Mouse (Mus musculus) adipocyte (in vitro differentiated cells): ENCODE data around the gene Tbc1d16.

Source experiments
- DNase-seq: peaks from one replicate; pipeline ENCODE4 v3.0.0-alpha.2; 2016; ENCODE audit warnings: low spot score

Tbc1d16 gene

DNA sequence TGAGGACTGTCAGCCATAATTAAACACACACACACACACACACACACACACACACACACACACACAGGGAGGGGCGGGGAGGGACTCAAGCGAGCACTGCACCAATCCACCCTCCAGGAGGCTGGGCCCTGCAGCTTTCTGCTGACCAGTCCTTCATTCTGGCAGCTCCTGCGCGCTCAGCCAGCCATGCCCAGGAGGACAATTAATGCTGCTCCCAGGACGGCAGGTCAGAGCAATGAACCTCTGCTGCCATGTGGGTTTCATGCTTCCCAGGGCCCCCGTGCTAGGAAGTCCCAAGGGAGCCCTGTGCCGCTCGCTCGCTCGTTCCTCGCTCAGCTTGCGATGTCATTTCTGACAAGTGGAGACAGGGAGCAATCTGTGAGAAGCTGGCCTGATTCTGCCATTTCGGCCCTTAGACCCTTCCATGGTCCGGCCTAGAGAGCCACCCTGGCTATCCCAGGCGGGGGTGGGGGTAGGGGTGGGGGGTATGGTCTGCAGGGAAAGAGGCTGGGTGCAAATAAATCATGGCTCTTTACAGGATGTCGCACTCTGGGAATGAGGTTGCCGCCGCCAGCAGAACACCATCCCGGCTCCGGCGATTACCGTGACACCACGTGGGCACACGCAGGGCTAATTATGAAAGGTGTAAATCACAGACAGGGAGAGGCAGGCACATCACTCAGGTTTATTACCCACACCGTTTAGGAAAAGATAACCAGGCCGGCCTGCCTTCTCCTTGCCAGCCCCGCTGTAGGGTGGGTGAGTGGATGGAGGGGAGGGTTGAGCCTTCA, 51.7 kb downstream of the Tbc1d16 start:
- no peak for DNase-seq

DNA sequence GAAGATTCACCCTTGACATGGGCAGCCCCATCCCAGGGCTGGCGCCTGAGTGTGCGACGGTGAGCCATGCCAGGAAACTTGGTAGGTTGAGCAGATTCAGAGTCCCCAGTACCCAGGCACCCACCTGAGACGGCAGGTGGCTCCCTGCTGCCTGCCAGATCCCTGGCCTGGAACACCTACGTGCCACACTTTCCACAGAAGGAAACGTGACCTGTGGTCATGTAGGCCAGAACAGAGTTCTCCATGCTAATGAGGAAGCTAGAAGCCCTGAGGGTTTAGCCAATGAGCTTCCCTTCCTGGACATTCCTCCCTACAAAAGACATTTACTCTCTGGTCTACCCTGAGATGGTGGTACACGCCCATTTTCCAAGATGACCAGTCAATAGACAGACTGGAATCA, 56.7 kb downstream of the Tbc1d16 start:
- no peak for DNase-seq

DNA sequence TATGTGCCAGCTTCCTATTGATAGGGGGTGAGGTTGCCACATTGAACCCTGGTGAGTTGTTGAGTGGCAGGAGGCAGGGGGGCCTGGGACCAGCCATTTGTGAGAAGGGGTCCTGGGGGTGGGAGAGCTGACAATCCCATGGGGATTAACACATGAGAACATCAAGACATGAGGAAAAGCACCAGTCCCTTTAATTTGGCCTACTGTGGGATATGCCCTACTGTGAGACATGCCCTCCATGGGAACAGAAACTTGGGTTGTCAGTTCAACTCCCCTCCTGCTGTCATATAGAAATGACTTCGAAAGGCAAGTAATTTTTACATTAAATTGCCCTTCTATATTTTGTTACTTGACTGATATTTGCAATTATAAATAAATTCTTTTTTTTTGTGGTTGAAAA, 59.4 kb downstream of the Tbc1d16 start:
- DNase-seq = no peak

DNA sequence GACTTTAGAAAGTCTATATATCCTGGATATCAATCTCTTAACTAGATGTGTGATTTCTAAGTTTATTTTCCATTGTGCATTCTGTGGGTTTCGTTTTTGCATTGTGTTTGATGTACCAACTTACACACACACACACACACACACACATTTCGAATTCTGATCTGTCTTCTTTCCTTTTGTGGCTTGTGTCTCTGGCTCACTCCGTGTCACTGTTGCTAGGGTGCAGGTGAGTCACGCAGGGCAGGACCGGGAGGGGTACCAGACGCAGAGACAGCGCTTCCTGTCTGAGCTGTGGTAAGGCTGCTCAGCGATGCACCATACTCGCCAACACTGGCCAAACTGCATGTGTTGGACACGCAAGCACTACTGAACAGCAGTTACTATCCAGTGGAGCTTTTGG, 62.3 kb downstream of the Tbc1d16 start:
- DNase-seq = no peak

DNA sequence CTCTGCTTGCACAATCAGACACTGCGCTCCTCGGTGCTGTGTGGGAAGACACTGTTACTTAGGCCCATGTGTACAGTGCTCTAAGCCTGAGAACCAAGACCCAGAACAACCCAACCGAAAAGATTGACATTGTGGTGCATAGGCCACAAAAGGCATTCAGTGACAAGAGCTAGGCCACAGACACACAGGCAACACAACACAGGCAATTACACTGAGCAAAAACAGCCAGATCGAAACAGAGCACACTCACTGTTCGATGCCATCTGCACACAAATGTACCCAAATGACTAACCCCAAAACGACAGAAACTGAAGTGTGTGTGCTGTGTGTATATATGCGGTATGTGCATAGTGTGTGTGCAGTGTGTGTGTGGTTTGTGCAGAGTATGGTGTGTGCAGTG, 63.9 kb downstream of the Tbc1d16 start:
- no peak for DNase-seq

DNA sequence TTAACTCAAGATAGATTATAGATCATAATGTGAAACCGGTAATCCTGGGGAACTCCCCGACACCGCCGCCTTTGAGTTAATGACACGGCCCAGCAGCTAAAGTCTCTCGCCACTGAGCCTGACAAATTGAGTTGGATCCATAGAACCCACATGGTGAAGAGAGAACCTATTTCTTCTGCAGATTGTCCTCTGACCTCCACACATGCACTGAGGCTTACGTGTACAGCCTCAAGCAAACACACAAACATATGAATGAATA, 64.6 kb downstream of the Tbc1d16 start:
- no peak for DNase-seq

DNA sequence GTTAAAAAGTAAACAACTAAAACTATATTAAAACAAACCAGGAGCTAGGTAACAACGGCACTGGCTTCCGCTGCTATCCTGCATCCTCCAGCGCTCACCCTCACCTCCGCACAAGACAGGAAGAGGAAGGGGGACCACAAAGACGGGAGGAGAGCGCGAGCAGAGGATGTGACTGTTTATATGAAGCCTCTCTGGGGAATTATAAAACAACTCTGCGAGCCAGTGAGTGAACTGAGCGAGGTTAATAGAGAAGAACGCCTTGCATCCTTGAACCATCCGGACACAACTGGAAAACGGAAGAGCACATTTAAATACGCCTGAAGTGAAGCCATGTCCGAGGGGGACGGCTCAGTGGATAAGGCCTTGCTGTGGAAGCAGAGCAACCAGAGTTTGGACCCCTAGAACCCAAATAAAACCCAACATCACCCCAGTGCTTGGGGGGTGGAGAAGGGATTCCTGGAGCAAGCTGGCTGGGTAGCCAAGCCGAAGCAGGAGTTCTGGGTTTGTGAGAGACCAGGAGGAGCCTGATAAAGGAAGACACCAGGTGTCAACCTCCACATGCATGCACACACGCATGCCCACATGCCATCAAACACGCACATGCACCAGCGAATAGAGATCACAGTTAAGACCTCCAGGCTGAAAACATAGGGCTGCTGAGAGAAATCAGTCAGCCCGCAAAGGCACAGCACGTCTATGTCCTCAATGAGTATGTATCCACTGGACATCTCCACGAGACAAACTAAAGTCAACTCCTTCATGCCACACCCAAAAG, 65.2 kb downstream of the Tbc1d16 start:
- DNase-seq = no peak

DNA sequence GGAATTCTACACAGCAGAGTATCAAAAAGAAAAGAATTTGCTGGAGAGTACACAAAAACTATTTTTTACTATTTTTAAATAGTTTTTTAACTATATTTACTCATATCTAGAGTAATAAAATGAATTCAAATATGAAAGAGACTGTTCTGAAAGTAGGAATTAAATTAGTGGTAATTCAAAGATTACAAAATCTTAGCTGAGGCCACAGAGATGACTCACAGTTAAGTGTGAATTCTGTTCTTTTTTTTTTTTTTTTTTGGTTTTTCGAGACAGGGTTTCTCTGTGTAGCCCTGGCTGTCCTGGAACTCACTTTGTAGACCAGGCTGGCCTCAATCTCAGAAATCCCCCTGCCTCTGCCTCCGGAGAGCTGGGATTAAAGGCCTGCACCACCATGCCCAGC, 66.6 kb downstream of the Tbc1d16 start:
- no peak for DNase-seq

DNA sequence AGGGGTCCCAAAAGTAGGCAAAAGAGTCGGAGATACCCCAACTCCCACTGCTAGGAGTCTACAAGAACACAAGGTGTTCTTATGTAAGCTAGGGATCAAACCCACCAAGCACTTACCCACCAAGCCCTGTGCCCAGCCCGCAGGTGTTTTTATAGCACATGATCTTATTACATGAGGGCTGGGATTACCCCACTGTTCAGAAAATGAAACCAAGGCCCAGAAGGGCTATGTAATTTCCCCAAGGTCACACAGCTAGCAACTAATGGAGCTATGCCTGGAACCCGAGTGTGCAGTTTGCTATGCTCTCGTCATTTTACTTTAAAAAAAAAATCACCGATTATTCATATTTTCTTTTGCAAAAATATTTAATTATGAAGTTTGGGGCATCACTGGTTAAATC, 68.2 kb downstream of the Tbc1d16 start:
- no peak for DNase-seq

DNA sequence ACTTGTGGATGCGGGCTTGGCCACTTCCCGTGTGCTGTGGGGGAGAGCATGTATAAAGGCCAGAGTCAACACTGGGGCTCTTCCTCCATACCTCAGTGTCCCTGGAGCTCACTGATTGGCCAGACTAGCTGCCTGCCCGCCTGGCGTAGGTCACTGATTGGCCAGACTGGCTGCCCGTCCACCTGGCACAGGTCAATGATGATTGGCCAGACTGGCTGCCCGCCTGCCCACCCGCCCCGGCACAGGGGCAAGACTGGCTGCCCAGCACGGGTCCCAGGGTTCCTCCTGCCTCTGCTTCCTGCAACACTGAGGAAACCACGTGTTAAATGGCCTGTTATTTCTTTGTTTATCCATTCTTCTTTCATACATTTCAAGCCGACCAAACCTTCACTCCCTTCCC, 68.8 kb downstream of the Tbc1d16 start:
- DNase-seq = no peak

DNA sequence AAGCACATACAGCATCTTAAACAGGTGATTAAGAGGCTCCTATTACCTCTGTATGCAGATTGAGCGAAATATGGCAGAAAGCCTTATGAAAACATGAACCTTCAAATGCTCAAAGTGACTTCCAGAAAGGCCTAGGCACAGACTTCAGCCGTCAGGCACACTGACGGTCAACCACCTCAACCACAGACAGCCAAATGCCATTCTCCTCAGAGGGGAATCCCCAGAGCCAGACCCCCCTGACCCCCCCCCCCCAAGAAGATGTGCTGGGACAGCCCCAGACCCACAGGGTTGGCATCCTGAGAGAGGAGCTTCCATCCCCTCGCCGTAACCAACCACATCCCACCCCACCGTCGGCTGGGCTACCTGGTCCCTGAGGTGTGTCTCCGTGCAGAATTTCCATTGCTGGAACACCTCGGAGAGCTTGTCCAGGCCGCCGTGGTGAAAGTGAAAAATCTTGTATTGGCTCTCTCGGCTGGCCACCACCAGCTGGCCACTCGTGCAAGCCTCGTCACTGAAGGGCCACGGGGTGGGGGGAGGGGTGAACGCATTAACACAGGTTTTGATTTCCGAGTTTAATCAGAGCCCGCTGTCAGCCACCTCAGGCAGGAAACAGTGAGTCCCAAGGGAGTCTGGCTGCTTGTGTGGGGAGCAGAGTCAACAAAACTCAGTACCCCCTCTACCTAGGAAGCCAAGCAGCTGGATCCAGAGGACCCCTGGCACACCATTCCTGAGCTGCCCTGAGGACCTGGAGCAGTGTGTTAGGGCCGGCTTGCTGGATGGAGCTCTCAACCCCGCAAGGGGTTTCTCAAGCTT, 70.7 kb downstream of the Tbc1d16 start:
- no peak for DNase-seq

DNA sequence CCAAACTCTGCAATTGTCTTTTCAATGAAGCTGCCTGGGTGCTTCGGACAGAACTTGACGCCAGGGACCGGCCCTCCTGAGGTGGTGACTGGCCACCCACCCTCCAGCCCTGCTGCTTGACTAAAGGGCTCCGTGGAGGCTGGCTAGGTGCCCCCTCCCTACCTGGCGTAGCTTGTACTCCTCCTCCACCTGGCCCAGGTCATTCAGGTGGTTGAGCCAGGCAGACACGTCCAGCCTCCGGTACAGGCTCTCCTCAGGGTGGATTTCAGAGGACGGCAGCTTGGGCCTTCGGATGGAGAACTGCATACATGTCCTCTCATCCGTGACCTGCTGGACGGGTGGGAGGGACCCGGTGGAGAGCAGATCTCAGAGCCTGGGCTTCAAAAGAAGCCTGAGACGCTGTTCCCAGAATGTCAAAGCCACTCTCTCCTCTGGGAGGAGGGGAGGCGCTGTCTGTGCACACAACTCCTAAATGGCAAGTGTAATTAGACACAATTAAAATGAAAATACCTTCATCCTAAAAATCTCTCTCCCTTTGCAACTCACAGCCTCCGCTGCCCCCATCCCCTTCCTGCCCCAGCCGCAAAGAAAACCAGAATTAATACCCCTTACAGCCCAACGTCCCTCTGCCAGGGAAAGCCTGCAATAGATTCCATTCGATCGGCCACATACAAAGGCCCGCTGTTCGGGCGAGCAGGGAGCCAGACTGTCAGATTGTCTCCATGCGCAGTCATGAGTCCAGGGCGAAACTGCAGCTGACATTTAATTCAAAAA, 71.6 kb downstream of the Tbc1d16 start:
- no peak for DNase-seq

DNA sequence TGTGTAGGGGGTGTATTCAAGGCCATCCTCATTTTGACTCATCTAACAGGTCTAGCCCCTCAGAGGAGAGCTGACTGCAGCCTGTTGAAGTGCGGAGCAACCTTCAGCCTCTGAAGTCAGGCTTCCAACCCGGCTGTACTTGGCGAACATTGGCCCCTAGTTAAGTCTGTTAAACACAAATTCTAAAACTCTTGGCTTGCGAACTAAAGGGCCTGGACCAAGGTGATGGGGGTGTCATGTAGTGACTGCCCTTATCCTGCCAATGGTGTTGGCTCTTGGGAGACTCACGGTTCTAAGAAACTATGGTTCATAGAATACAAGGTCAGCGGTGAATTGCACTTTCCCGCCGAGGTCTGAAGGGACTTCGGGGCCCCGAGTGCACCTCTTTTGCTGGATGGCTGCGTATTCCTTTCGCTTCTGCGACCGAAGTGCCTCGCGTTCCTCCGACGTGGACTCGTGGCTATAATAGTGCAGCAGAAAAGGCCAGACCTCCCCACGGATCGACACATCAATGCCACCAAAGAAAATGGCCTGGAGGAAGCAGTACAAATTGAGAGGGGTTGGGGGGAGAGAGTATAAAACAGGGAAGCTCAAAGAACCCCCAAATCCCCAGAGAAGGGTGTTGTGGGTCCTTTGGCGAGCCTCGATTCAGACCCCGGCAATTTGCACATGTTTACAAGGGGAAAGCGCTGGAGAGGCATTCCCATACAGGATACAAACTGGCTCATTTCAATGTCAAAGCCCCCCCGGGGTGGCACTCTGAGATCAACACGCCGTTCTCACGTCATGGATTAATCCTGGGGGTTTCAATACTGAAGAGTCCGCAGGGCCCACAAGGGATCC, 72.4 kb downstream of the Tbc1d16 start:
- DNase-seq = no peak

DNA sequence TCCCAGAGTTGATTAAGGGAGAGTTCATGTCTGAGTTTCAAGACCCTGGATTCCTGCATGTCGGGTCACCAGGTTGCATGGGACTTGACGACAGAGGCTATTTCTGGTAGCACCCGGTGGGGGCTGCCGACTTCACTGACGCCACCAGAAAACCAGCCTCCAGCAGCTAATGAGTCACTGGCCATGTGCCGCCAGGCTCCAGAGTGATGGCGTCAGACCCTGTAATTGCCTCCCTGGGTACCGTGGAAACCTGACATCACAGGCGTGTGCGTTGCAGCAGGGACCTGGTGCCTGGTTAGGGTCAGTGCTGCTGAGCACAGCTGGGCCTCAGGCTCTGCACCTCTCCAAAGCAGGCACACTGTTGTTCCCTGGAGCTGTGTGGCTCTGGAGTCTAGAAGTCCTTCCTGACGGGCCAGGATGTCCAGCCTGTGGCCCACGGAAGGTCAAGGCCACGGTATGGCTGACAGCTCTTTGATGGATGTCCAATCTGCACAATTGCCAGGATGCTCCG, 75.9 kb downstream of the Tbc1d16 start:
- no peak for DNase-seq

DNA sequence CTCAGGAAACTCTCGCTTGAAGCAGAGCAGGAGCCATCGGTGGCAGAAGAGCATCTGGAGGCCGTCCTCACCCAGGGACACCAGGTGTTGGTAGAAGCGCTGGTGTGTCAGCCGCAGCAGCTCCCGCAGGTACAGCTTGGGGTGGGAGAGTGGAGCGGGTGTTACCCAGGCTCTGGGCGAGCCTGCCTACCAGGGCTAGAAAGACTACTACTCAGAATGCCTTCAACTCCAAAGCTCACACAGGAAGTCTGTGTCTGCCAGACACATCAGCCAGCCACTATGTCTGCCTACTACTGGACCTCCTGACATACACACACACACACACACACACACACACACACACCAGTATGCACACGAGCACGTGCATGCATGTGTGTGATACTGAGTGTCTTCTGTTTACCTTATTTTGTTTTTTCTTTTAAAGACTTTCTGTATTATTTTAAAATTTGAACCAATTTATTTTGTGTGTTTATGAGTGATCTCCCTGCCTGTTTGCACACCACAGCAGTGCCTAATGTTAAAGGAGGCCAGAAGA, 77.2 kb downstream of the Tbc1d16 start:
- DNase-seq = no peak

DNA sequence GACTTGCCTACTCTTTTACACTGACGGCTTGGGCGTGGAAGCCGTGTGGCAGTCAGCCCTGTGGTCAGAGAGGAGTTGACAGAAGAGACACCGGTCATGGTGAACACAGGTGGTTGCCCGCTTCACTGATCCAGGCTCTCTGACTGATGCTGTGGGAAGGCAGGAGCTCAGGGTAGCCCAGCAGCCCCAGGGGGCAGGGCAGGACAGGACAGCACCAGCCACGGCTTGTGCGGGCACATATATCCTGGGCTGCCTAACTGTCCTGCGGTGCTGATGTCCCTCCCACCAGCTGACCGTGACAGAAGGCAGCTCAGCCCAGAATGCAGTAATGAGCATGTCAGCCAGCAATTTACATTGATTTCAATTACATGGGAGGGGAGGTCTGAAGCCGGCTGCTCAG, 77.9 kb downstream of the Tbc1d16 start:
- DNase-seq = no peak

DNA sequence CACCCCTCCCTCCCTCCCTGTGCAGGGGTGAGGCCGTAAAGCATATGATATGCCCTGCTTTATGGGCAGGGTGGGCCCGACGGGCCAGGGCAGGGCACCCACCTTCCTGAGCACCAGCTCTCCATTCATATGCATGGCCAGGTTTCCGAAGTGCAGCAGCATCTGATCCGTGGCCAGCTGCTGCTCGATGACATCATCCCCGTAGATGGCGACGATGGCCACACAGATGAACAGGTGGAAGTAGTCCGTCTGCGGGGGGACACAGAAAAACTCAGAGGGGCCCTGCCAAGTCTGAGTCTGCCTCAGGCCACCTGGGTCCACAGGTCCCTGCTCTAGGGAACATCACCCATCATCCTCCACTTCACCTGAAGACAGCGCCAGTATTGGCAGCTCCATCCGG, 79.5 kb downstream of the Tbc1d16 start:
- DNase-seq = no peak

DNA sequence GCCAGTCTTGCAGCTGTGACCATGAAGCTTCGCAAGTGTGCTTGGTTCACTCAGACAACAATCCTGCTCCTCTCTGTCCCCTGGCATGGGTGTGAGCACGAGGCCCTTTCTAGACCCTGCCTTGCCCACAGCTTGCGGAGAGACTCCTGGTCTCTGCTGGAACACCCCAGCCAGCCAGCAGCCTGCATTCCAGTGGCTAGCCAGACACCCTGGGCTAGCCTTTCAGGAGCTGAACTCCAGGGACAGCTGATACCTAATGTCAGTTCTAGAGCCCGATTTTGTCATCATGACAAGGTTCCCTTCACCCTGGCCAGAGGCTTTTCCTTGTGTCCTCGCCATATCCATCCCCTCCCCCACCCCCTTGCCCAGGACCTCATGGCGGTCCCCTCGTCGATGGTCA, 81.1 kb downstream of the Tbc1d16 start:
- DNase-seq = no peak

DNA sequence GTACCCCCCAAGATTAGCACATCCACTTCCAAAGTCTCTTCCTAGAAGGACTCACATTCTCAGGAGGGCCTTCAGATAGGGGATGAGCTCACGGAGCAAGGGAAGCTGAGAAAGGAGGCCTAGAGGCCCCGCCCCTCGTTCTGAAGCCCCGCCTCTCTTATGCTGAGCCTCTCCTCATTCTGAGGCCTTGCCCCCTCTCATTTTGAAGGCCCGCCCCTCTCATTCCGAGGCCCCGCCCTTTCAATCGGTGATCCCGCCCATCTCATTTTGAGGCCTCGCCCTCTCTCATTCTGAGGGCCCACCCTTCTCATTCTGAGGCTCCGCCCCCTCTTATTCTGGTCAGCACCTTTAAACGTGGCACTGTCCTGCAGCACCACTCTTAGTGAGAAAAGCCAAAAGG, 82.2 kb downstream of the Tbc1d16 start:
- DNase-seq = no peak

DNA sequence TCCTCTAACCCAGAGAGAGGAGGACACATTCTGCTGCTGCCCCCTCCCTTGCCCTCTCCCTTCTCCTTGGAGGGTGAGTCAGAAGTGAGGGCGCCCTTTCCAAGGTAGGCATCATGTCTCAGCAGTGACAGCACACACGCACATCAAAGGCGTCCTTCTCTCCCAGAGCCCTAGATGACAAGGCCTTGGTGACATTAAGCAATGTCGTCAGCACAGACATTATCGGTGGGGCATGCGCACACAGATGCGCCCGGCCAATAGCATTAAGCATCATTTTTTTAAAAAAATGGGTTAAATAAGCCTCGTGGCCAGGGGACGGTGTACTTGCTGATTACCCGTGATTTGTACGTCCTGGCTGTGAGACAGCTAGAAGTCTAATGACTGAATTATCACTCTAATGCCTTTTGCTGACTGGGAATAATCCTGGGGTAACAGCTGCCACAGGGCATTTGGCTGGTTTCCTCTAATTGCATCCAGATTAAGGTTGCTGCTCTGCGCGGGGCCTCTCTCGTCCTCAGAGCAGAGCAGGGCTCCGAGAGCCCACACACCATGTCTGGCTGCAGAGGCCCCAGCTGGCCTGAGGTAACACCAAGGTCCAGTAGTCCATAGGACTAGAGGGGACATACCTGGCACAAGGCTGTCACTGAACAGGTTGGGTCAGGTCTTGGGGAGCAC, 83.4 kb downstream of the Tbc1d16 start:
- DNase-seq = no peak
